Comparison of ENCODE assay signal across 29 mouse cellular contexts in genomic region chr8:122912871-122913270, GRCm38 (mm10).
DNase-seq lines count a peak whose midpoint lies in the region; TF ChIP-seq lines count a peak whose summit lies in the region.
"Had no signal": no experiment of that assay in that cellular context is flagged by ENCODE, and none has a peak within 500 bp of the region (broad histone marks: within the 10 kb centered on the region; RNA-seq: fewer than 3 reads in every experiment).

No protein-coding gene starts in this region.

- 0 out of 2 replicates have a peak overlapping the region, but pooled peaks have one; percentile 32 for H3K27ac ChIP-seq in layer of hippocampus, adult 2 months
- H3K27ac ChIP-seq: embryonic facial prominence, embryonic 12.5 days; gastrocnemius, adult 2 months; heart, adult 2 months; hindbrain, embryonic 10.5 days; hindbrain, embryonic 15.5 days; kidney, postnatal 0 days; liver, embryonic 14.5 days; neural tube, embryonic 15.5 days; stomach, postnatal 0 days had no signal

- DNase-seq in layer of hippocampus, adult 2 months (ENCODE audit: low spot score in 2 of 2), result no peak
- DNase-seq in layer of hippocampus, postnatal 36 days, result no peak
- peak; percentile 50 for DNase-seq in cerebellum, adult 8-10 months
- DNase-seq in cerebellum, postnatal 25 days, result peak; percentile 65 to 68
- DNase-seq in heart, adult 9 months (ENCODE audit: low spot score in 2 of 2), result no peak
- no peak for DNase-seq in gastrocnemius, postnatal 36 days
- DNase-seq in urinary bladder, postnatal 36 days (ENCODE audit: low spot score in 2 of 2), result no peak
- DNase-seq: adrenal gland, postnatal 14 days; embryo, embryonic 11 days; gastrocnemius, adult 2 months; heart, adult 2 months; heart, postnatal 14 days; kidney, adult 8-10 months; layer of hippocampus, adult 9-11 months; liver; lung, adult 2 months; lung, postnatal 10 days; midbrain, embryonic 14.5 days; right cerebral cortex, postnatal 25 days; spleen, adult 18-20 months; thymus, adult 18-20 months; thymus, postnatal 25 days had no signal

- H3K4me3 ChIP-seq in layer of hippocampus, adult 2 months, result no peak overlapping the region
- H3K4me3 ChIP-seq: embryonic facial prominence, embryonic 12.5 days; gastrocnemius, adult 2 months; heart, adult 2 months; hindbrain, embryonic 10.5 days; hindbrain, embryonic 15.5 days; neural tube, embryonic 15.5 days had no signal

- intact Hi-C loops in gastrocnemius, postnatal 36 days (cut with DNase I), result no loop called here

- TF ChIP-seq CTCF in layer of hippocampus, adult 2 months (conservative IDR thresholded peaks at IDR 0.05), result no peak

Comparison
In these comparisons a context has a peak if more than half of its experiments do, and no peak if none do; other contexts are left out.
1. DNase-seq: peak in cerebellum, adult 8-10 months (single experiment) and cerebellum, postnatal 25 days (2 of 2); none in layer of hippocampus, adult 2 months (0 of 2), layer of hippocampus, postnatal 36 days (0 of 2), heart, adult 9 months (0 of 2), gastrocnemius, postnatal 36 days (0 of 2) and urinary bladder, postnatal 36 days (0 of 2).